Mouse (Mus musculus): ENCODE measurements around the gene Actn2. TPM values are rescaled to one million over a fixed set of nuclear protein-coding genes. Genes with fewer than 3 reads are reported as not detected.

Gene Actn2
- polyA plus RNA-seq, 1 experiment: 93.2 TPM

- TF ChIP-seq POLR2A (IDR thresholded peaks at IDR 0.05; ENCODE audit: control insufficient read depth, extremely low read depth, insufficient read depth, low read length, poor library complexity) (no peak), CTCF (IDR thresholded peaks at IDR 0.05; ENCODE audit: borderline replicate concordance, control insufficient read depth, extremely low read depth, insufficient read depth, low read length, poor library complexity) (no peak)
- Histone ChIP-seq H3K36me3 (ENCODE audit: control insufficient read depth, insufficient read depth, low read length) (no peaks in the 10 kb centered on the region), H3K4me3 (ENCODE audit: control insufficient read depth, insufficient read depth, low read length) (no peak overlapping the region), H3K27ac (ENCODE audit: control insufficient read depth, insufficient read depth, low read length) (no peak overlapping the region), H3K27me3 (ENCODE audit: control insufficient read depth, insufficient read depth, low read length) (no peaks in the 10 kb centered on the region), H3K4me1 (replicated peaks; ENCODE audit: control insufficient read depth, insufficient read depth, low read length) (no peaks in the 10 kb centered on the region)
- DNase-seq: no peak
- 88% methylated on average over 6 of the region's 6 CpGs for WGBS
Observed at GRCm38 (mm10) chr13:12297777-12298176, 42.8 kb downstream of the Actn2 start.

GRCm38 (mm10) chr13:12296701-12297100, 43.9 kb downstream of the Actn2 start:
- Histone ChIP-seq H3K27ac (ENCODE audit: control insufficient read depth, insufficient read depth, low read length) (no peak overlapping the region), H3K27me3 (ENCODE audit: control insufficient read depth, insufficient read depth, low read length) (no peaks in the 10 kb centered on the region), H3K36me3 (ENCODE audit: control insufficient read depth, insufficient read depth, low read length) (no peaks in the 10 kb centered on the region), H3K4me1 (replicated peaks; ENCODE audit: control insufficient read depth, insufficient read depth, low read length) (no peaks in the 10 kb centered on the region), H3K4me3 (ENCODE audit: control insufficient read depth, insufficient read depth, low read length) (no peak overlapping the region)
- no peak for DNase-seq
- TF ChIP-seq CTCF (IDR thresholded peaks at IDR 0.05; ENCODE audit: borderline replicate concordance, control insufficient read depth, extremely low read depth, insufficient read depth, low read length, poor library complexity) (no peak), POLR2A (IDR thresholded peaks at IDR 0.05; ENCODE audit: control insufficient read depth, extremely low read depth, insufficient read depth, low read length, poor library complexity) (no peak)
- WGBS: 97% methylated on average over 3 of the region's 3 CpGs

GRCm38 (mm10) chr13:12293810-12294209, 46.8 kb downstream of the Actn2 start:
- Histone ChIP-seq H3K4me1 (replicated peaks; ENCODE audit: control insufficient read depth, insufficient read depth, low read length) (no peaks in the 10 kb centered on the region), H3K4me3 (ENCODE audit: control insufficient read depth, insufficient read depth, low read length) (no peak overlapping the region), H3K27me3 (ENCODE audit: control insufficient read depth, insufficient read depth, low read length) (no peaks in the 10 kb centered on the region), H3K36me3 (ENCODE audit: control insufficient read depth, insufficient read depth, low read length) (no peaks in the 10 kb centered on the region), H3K27ac (ENCODE audit: control insufficient read depth, insufficient read depth, low read length) (no peak overlapping the region)
- no peak for DNase-seq
- no peak for TF ChIP-seq CTCF (IDR thresholded peaks at IDR 0.05; ENCODE audit: borderline replicate concordance, control insufficient read depth, extremely low read depth, insufficient read depth, low read length, poor library complexity)
- no peak for TF ChIP-seq POLR2A (IDR thresholded peaks at IDR 0.05; ENCODE audit: control insufficient read depth, extremely low read depth, insufficient read depth, low read length, poor library complexity)
- WGBS: 99% methylated on average over 7 of the region's 7 CpGs

GRCm38 (mm10) chr13:12290700-12291099, 49.9 kb downstream of the Actn2 start:
- TF ChIP-seq CTCF (IDR thresholded peaks at IDR 0.05; ENCODE audit: borderline replicate concordance, control insufficient read depth, extremely low read depth, insufficient read depth, low read length, poor library complexity) (no peak), POLR2A (IDR thresholded peaks at IDR 0.05; ENCODE audit: control insufficient read depth, extremely low read depth, insufficient read depth, low read length, poor library complexity) (no peak)
- Histone ChIP-seq H3K27ac (ENCODE audit: control insufficient read depth, insufficient read depth, low read length) (no peak overlapping the region), H3K36me3 (ENCODE audit: control insufficient read depth, insufficient read depth, low read length) (no peaks in the 10 kb centered on the region), H3K4me1 (replicated peaks; ENCODE audit: control insufficient read depth, insufficient read depth, low read length) (no peaks in the 10 kb centered on the region; the same call in 1 of the 2 replicates), H3K27me3 (ENCODE audit: control insufficient read depth, insufficient read depth, low read length) (no peaks in the 10 kb centered on the region), H3K4me3 (ENCODE audit: control insufficient read depth, insufficient read depth, low read length) (no peak overlapping the region)
- 86% methylated on average over 7 of the region's 7 CpGs for WGBS
- DNase-seq: no peak

GRCm38 (mm10) chr13:12284528-12284927, 56.0 kb downstream of the Actn2 start:
- WGBS: 98% methylated on average over 11 of the region's 11 CpGs
- no peaks in the 10 kb centered on the region for H3K36me3 ChIP-seq (ENCODE audit: control insufficient read depth, insufficient read depth, low read length)
- TF ChIP-seq POLR2A (IDR thresholded peaks at IDR 0.05; ENCODE audit: control insufficient read depth, extremely low read depth, insufficient read depth, low read length, poor library complexity) (no peak), CTCF (IDR thresholded peaks at IDR 0.05; ENCODE audit: borderline replicate concordance, control insufficient read depth, extremely low read depth, insufficient read depth, low read length, poor library complexity) (no peak)
- H3K4me1 ChIP-seq (replicated peaks; ENCODE audit: control insufficient read depth, insufficient read depth, low read length): no peaks in the 10 kb centered on the region; the same call in 1 of the 2 replicates
- H3K27ac ChIP-seq (ENCODE audit: control insufficient read depth, insufficient read depth, low read length): no peak overlapping the region
- H3K4me3 ChIP-seq (ENCODE audit: control insufficient read depth, insufficient read depth, low read length): no peak overlapping the region
- no peaks in the 10 kb centered on the region for H3K27me3 ChIP-seq (ENCODE audit: control insufficient read depth, insufficient read depth, low read length)
- DNase-seq: no peak

GRCm38 (mm10) chr13:12283826-12284225, 56.7 kb downstream of the Actn2 start:
- DNase-seq: no peak
- H3K27me3 ChIP-seq (ENCODE audit: control insufficient read depth, insufficient read depth, low read length): no peaks in the 10 kb centered on the region
- 89% methylated on average over 3 of the region's 3 CpGs for WGBS

GRCm38 (mm10) chr13:12274721-12275120, 65.8 kb downstream of the Actn2 start:
- peaks cover 26% of the 10 kb centered on the region for H3K4me1 ChIP-seq (replicated peaks; ENCODE audit: control insufficient read depth, insufficient read depth, low read length)
- H3K4me3 ChIP-seq (ENCODE audit: control insufficient read depth, insufficient read depth, low read length): no peak overlapping the region
- peak overlapping the region; percentile 38 for H3K27ac ChIP-seq (ENCODE audit: control insufficient read depth, insufficient read depth, low read length)
- DNase-seq: no peak
- H3K27me3 ChIP-seq (ENCODE audit: control insufficient read depth, insufficient read depth, low read length): no peaks in the 10 kb centered on the region
- 82% methylated on average over 6 of the region's 6 CpGs for WGBS
- TF ChIP-seq CTCF (IDR thresholded peaks at IDR 0.05; ENCODE audit: borderline replicate concordance, control insufficient read depth, extremely low read depth, insufficient read depth, low read length, poor library complexity): no peak
- TF ChIP-seq POLR2A (IDR thresholded peaks at IDR 0.05; ENCODE audit: control insufficient read depth, extremely low read depth, insufficient read depth, low read length, poor library complexity): no peak
- H3K36me3 ChIP-seq (ENCODE audit: control insufficient read depth, insufficient read depth, low read length): no peaks in the 10 kb centered on the region

More at GRCm38 (mm10) chr13:12283826-12284225, 56.7 kb downstream of the Actn2 start:
- no peak overlapping the region for H3K27ac ChIP-seq (ENCODE audit: control insufficient read depth, insufficient read depth, low read length)
- H3K36me3 ChIP-seq (ENCODE audit: control insufficient read depth, insufficient read depth, low read length): no peaks in the 10 kb centered on the region
- TF ChIP-seq CTCF (IDR thresholded peaks at IDR 0.05; ENCODE audit: borderline replicate concordance, control insufficient read depth, extremely low read depth, insufficient read depth, low read length, poor library complexity) (no peak), POLR2A (IDR thresholded peaks at IDR 0.05; ENCODE audit: control insufficient read depth, extremely low read depth, insufficient read depth, low read length, poor library complexity) (no peak)
- no peaks in the 10 kb centered on the region; the same call in 1 of the 2 replicates for H3K4me1 ChIP-seq (replicated peaks; ENCODE audit: control insufficient read depth, insufficient read depth, low read length)
- no peak overlapping the region for H3K4me3 ChIP-seq (ENCODE audit: control insufficient read depth, insufficient read depth, low read length)

Data from thymus, adult 2 months (tissue).